Mouse (Mus musculus): ENCODE data around the gene Sec23b. TPM values are rescaled to one million over a fixed set of nuclear protein-coding genes. Genes with fewer than 3 reads are reported as not detected.

Gene Sec23b
- total and polyA plus RNA-seq, 3 experiments = 95.4 to 103 (median 98.5) TPM

GRCm38 (mm10) chr2:144617074-144617874, 61.2 kb downstream of the Sec23b start:
- Histone ChIP-seq H3K4me1 (ENCODE audit: control insufficient read depth in 1 of 2, insufficient read depth in 2 of 2) (peaks cover 0 to 10% of the 10 kb centered on the region in 2 experiments; a peak in 2 of 4 replicates), H3K9ac (ENCODE audit: insufficient read depth, low read depth) (no peak overlapping the region), H3K4me2 (ENCODE audit: insufficient read depth, low read depth, poor library complexity, severe bottlenecking) (no peak overlapping the region), H3K9me3 (replicated peaks; ENCODE audit: low read length) (no peaks in the 10 kb centered on the region), H3K27me3 (replicated peaks) (no peaks in the 10 kb centered on the region), H3K4me3 (replicated peaks in 1 of 3; ENCODE audit: low read depth in 2 of 3, low read length in 2 of 3, poor library complexity in 1 of 3) (no peak overlapping the region), H3K79me2 (replicated peaks; ENCODE audit: control insufficient read depth, extremely low read depth, insufficient read depth, poor library complexity, severe bottlenecking) (no peaks in the 10 kb centered on the region; the same call in 1 of the 2 replicates), H3K27ac (ENCODE audit: insufficient read depth, low read depth) (no peak overlapping the region), H3K36me3 (replicated peaks in 1 of 2; ENCODE audit: control insufficient read depth in 1 of 2, insufficient read depth in 1 of 2, low read length in 1 of 2) (peaks cover 3 to 35% of the 10 kb centered on the region in 2 experiments)
- no peak for DNase-seq (ENCODE audit: extremely low read depth)
- TF ChIP-seq ZC3H11A (IDR thresholded peaks at IDR 0.05; ENCODE audit: low read depth, low read length) (no peak), ZKSCAN1 (IDR thresholded peaks at IDR 0.05; ENCODE audit: borderline replicate concordance, low read depth, low read length) (no peak), POLR2A (IDR thresholded peaks at IDR 0.05; ENCODE audit: low read depth, low read length) (no peak), KAT2A (IDR thresholded peaks at IDR 0.05; ENCODE audit: insufficient replicate concordance, low read length) (no peak), ZMIZ1 (IDR thresholded peaks at IDR 0.05; ENCODE audit: low read depth, low read length) (no peak)
- dilution Hi-C loops (cut with MboI; ENCODE audit: extremely low pct_ligation_motif_present, extremely low pct_unique_long_range_greater_than_20kb, low sequenced_read_pairs) = no loop called here
- in situ Hi-C loops (cut with MboI; ENCODE audit: low pct_ligation_motif_present, low pct_unique_long_range_greater_than_20kb, low sequenced_read_pairs) = no loop called here

GRCm38 (mm10) chr2:144621491-144621890, 65.5 kb downstream of the Sec23b start:
- Histone ChIP-seq H3K4me3 (replicated peaks in 1 of 3; ENCODE audit: low read depth in 2 of 3, low read length in 2 of 3, poor library complexity in 1 of 3) (no peak overlapping the region), H3K27me3 (replicated peaks) (no peaks in the 10 kb centered on the region), H3K27ac (ENCODE audit: insufficient read depth, low read depth) (no peak overlapping the region), H3K79me2 (replicated peaks; ENCODE audit: control insufficient read depth, extremely low read depth, insufficient read depth, poor library complexity, severe bottlenecking) (0 out of 2 replicates have a peak, but pooled peaks cover 2% of the 10 kb centered on the region), H3K4me2 (ENCODE audit: insufficient read depth, low read depth, poor library complexity, severe bottlenecking) (no peak overlapping the region), H3K36me3 (replicated peaks in 1 of 2; ENCODE audit: control insufficient read depth in 1 of 2, insufficient read depth in 1 of 2, low read length in 1 of 2) (peaks cover 3 to 54% of the 10 kb centered on the region in 2 experiments), H3K9me3 (replicated peaks; ENCODE audit: low read length) (no peaks in the 10 kb centered on the region), H3K9ac (ENCODE audit: insufficient read depth, low read depth) (no peak overlapping the region), H3K4me1 (ENCODE audit: control insufficient read depth in 1 of 2, insufficient read depth in 2 of 2) (peaks cover 0 to 10% of the 10 kb centered on the region in 2 experiments; a peak in 2 of 4 replicates)
- no peak for DNase-seq (ENCODE audit: extremely low read depth)
- in situ Hi-C loops (cut with MboI; ENCODE audit: low pct_ligation_motif_present, low pct_unique_long_range_greater_than_20kb, low sequenced_read_pairs) (no loop called here), dilution Hi-C loops (cut with MboI; ENCODE audit: extremely low pct_ligation_motif_present, extremely low pct_unique_long_range_greater_than_20kb, low sequenced_read_pairs) (no loop called here)
- TF ChIP-seq NRF1 (IDR thresholded peaks at IDR 0.05; ENCODE audit: low read depth, low read length) (no peak), HCFC1 (IDR thresholded peaks at IDR 0.05; ENCODE audit: low read depth, low read length) (no peak), JUND (conservative IDR thresholded peaks at IDR 0.05; ENCODE audit: low read depth, low read length) (no peak), RAD21 (IDR thresholded peaks at IDR 0.05; ENCODE audit: low read depth, low read length) (no peak), ETS1 (conservative IDR thresholded peaks at IDR 0.05; ENCODE audit: low read depth, low read length) (no peak), TBP (conservative IDR thresholded peaks at IDR 0.05; ENCODE audit: low read depth, low read length) (no peak), ZC3H11A (IDR thresholded peaks at IDR 0.05; ENCODE audit: low read depth, low read length) (no peak), E2F4 (IDR thresholded peaks at IDR 0.05; ENCODE audit: insufficient replicate concordance, low read depth, low read length) (no peak), UBTF (IDR thresholded peaks at IDR 0.05; ENCODE audit: low read depth, low read length) (no peak), JUN (IDR thresholded peaks at IDR 0.05; ENCODE audit: insufficient read depth, low read depth, low read length) (no peak), CHD2 (IDR thresholded peaks at IDR 0.05; ENCODE audit: low read length) (no peak), EP300 (IDR thresholded peaks at IDR 0.05; ENCODE audit: low read length) (no peak), CTCF (conservative IDR thresholded peaks at IDR 0.05 in 1 of 2, IDR thresholded peaks at IDR 0.05 in 1 of 2; ENCODE audit: low read depth in 2 of 2, low read length in 2 of 2) (no peak), ELF1 (IDR thresholded peaks at IDR 0.05; ENCODE audit: low read depth, low read length) (no peak)

Measured in CH12.LX (cell line).